Mouse (Mus musculus) midbrain, embryonic 13.5 days (tissue): ENCODE results near the gene Lclat1. TPM values are rescaled to one million over a fixed set of nuclear protein-coding genes. Genes with fewer than 3 reads are reported as not detected.

Experiments used
- ATAC-seq: fragments of 200-750 bp; cut with Nextera tagmentation; 2 replicates; pipeline ENCODE4 v1.8.0; 2017; ENCODE audit warnings: mild to moderate bottlenecking, moderate TSS enrichment, moderate library complexity
- H3K27ac ChIP-seq: fragments of 300-500 bp; sonication (generic); 2 replicates; pipeline ENCODE4 v1.5.1; 2015; ENCODE audit warnings: inconsistent platforms, mild to moderate bottlenecking, moderate library complexity
- H3K27me3 ChIP-seq: fragments of 300-500 bp; sonication (generic); 2 replicates; pipeline ENCODE4 v1.6.1; 2015; ENCODE audit warnings: mild to moderate bottlenecking, inconsistent platforms
- H3K36me3 ChIP-seq: fragments of 300-500 bp; sonication (generic); 2 replicates; pipeline ENCODE4 v1.6.1; 2015; ENCODE audit warnings: mild to moderate bottlenecking, inconsistent platforms
- H3K4me1 ChIP-seq: fragments of 300-500 bp; sonication (generic); replicated peaks from 2 replicates; pipeline ENCODE4 v1.6.1; 2015; ENCODE audit warnings: inconsistent platforms
- H3K4me2 ChIP-seq: fragments of 300-500 bp; sonication (generic); replicated peaks from 2 replicates; pipeline ENCODE4 v1.6.1; 2015; ENCODE audit warnings: moderate library complexity, mild to moderate bottlenecking, inconsistent platforms
- H3K4me3 ChIP-seq: fragments of 300-500 bp; sonication (generic); replicated peaks from 2 replicates; pipeline ENCODE4 v1.5.1; 2015; ENCODE audit warnings: mild to moderate bottlenecking, inconsistent platforms
- H3K9ac ChIP-seq: fragments of 300-500 bp; sonication (generic); replicated peaks from 2 replicates; pipeline ENCODE4 v1.6.1; 2015; ENCODE audit warnings: mild to moderate bottlenecking, inconsistent platforms
- H3K9me3 ChIP-seq: fragments of 300-500 bp; sonication (generic); 2 replicates; pipeline ENCODE4 v1.6.1; 2016; ENCODE audit warnings: mild to moderate bottlenecking, inconsistent platforms
- WGBS: fragments of 180-500 bp; shearing (Covaris S2); methylation state at CpG from one replicate; pipeline ENCODE4 v1.1.7; 2015; 5-methylcytosine and 5-hydroxymethylcytosine counted together
- polyA plus RNA-seq: library from polyadenylated mRNA; unstranded; fragments of >200 nt; fragmentation: Nextera tagmentation; extraction: Ambion mirVana; gene quantifications from 2 replicates; pipeline ENCODE4 v1.2.1, GENCODE M21; 2015

Gene Lclat1
- polyA plus RNA-seq, 1 experiment from 2014 or later, result 7.9 TPM

DNA sequence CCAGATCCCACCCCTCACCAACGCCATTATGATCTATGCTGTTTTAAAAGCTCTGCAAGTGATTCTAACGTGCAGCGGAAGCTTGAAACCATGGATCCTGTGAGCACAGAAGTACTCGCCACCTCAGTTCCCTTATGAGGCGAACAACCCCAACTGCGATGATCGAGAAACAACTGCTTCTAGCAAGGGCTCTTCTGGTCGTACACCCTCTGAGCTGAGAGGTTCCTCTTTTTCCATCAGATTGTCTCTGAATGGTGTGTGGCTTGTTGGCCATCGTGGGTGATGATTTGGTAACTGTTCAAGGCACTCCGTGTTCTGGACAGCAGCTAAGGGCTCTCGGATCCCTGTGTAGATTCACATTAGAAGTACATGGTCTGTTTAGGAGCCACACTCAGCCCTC is 12.7 kb upstream of the Lclat1 start:
- 89% methylated on average over 11 of the region's 11 CpGs for WGBS
- no peaks in the 10 kb centered on the region for H3K9me3 ChIP-seq
- no peak overlapping the region for H3K4me2 ChIP-seq
- no peak overlapping the region for H3K4me3 ChIP-seq
- H3K27ac ChIP-seq, result no peak overlapping the region
- peaks cover 4% of the 10 kb centered on the region; the same call in 1 of the 2 replicates for H3K4me1 ChIP-seq
- no peak overlapping the region for H3K9ac ChIP-seq
- ATAC-seq, result no peak
- H3K36me3 ChIP-seq, result no peaks in the 10 kb centered on the region
- peaks cover 10% of the 10 kb centered on the region for H3K27me3 ChIP-seq

DNA sequence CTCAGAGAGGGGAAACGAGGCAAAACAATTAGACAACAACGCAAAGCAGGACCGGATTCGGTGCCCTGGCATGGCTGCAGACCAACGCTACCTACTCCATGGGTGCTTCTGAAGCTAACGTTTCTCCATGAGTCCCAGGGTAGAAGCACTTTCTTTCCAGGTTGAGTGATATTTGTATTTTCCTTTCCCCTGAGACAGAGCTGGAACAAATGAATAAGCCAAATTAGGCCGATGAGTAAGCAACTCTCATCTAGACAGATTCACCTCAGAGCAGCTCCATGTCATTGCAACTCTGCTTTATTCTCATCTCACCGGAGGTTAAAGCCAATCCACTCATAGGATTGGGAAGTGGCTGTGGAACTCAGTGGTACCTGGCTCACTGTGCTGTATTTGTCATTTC is 12.2 kb upstream of the Lclat1 start:
- Histone ChIP-seq H3K4me2 (no peak overlapping the region), H3K27me3 (peaks cover 10% of the 10 kb centered on the region), H3K4me1 (peaks cover 4% of the 10 kb centered on the region; the same call in 1 of the 2 replicates), H3K27ac (no peak overlapping the region), H3K9me3 (no peaks in the 10 kb centered on the region), H3K9ac (no peak overlapping the region), H3K36me3 (no peaks in the 10 kb centered on the region), H3K4me3 (no peak overlapping the region)
- no peak for ATAC-seq
- WGBS, result 89% methylated on average over 8 of the region's 8 CpGs

DNA sequence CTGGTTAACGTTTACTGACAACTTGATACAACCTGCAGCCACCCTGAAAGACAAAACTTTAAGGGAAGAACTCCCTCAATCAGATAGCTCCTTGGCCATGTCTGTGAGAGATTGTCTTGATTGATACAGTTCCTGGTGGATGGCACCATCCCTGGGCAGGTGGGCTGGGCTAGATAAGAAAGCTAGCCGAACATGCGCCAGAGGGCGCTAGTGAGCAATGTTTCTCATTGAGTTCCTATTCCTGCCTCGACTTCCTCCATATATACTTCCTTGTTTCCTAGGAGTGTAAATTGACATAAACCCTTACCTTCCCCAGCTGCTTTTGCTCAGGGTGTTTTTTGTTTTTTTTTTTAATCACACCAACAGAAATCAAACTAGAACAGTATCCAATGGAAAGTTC is 11.3 kb upstream of the Lclat1 start:
- Histone ChIP-seq H3K27me3 (peaks cover 10% of the 10 kb centered on the region), H3K36me3 (no peaks in the 10 kb centered on the region), H3K9me3 (no peaks in the 10 kb centered on the region), H3K4me1 (peaks cover 4% of the 10 kb centered on the region; the same call in 1 of the 2 replicates), H3K4me3 (no peak overlapping the region), H3K27ac (no peak overlapping the region), H3K4me2 (no peak overlapping the region), H3K9ac (no peak overlapping the region)
- no peak for ATAC-seq
- WGBS, result 41% methylated on average over 5 of the region's 5 CpGs

DNA sequence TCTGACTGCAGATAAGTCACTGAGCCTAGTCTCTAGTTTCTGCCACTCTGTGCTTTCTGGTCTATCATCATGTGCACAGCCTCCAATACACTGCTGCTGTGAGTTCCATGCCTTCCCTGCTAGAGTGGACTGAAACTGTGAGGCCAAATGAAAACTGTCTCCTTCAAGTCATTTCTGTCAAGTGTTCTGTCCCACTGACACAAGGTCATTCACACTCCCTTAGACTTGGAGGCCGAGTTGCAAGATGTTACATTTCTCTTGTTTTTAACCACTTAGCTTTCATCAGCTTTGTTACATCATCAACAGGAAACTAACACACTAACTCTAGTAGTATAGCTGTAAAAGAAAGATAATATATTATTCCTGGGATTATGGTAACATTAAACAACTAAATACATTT is 9.1 kb upstream of the Lclat1 start:
- Histone ChIP-seq H3K4me1 (peaks cover 4% of the 10 kb centered on the region; the same call in 1 of the 2 replicates), H3K4me3 (no peak overlapping the region), H3K9me3 (no peaks in the 10 kb centered on the region), H3K27ac (no peak overlapping the region), H3K27me3 (peaks cover 4% of the 10 kb centered on the region; the same call in 1 of the 2 replicates), H3K9ac (no peak overlapping the region), H3K4me2 (no peak overlapping the region), H3K36me3 (no peaks in the 10 kb centered on the region)
- 82% methylated on average over 1 of the region's 1 CpGs for WGBS
- no peak for ATAC-seq

DNA sequence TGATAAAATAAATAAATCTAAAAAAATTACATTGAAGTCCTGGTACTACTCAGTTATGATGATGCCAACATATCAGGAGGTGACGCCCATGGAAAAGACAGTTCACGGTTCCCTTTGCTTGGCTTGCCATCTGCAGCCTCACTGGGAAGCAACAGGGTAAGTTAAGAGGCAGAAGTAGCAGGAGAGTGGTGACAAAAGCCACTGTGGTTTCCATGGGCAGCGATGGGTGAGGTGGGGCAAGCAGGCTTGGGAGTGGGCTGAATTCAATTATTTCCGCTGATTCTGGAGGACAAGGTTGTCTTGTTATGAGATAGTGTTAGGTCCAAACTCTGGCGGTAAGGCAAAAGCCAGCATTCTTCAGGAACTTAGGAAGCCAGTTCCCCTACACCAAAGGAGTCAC is 7.4 kb upstream of the Lclat1 start:
- H3K9ac ChIP-seq, result no peak overlapping the region
- ATAC-seq, result no peak
- H3K4me1 ChIP-seq, result no peaks in the 10 kb centered on the region
- no peaks in the 10 kb centered on the region; the same call in 1 of the 2 replicates for H3K27me3 ChIP-seq
- no peak overlapping the region for H3K27ac ChIP-seq
- no peak overlapping the region for H3K4me2 ChIP-seq
- no peaks in the 10 kb centered on the region for H3K36me3 ChIP-seq
- H3K4me3 ChIP-seq, result no peak overlapping the region
- 90% methylated on average over 5 of the region's 5 CpGs for WGBS
- no peaks in the 10 kb centered on the region for H3K9me3 ChIP-seq

DNA sequence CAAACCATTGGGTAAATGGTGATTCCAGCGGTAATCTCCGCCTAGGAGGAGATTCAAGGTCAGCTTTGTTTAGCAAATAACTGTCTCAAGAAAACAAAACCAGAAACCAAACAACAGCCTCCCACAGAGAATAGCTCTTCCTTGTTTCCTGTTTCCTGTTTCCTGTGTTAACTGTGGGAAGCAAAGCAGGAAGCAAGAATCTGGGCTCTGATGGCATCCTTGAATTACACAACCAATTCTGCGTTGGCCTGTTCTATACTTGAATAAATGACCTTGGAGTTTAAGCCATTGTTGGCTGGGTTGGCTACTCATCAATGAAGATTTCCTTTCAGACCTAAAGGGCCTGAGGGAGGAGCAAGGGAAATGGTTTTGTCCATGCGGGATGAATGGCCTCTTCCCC is 5.2 kb upstream of the Lclat1 start:
- Histone ChIP-seq H3K27me3 (no peaks in the 10 kb centered on the region; the same call in 1 of the 2 replicates), H3K4me3 (no peak overlapping the region), H3K4me1 (no peaks in the 10 kb centered on the region), H3K9ac (no peak overlapping the region), H3K4me2 (no peak overlapping the region), H3K36me3 (no peaks in the 10 kb centered on the region), H3K9me3 (no peaks in the 10 kb centered on the region), H3K27ac (no peak overlapping the region)
- no peak for ATAC-seq
- WGBS, result 90% methylated on average over 4 of the region's 4 CpGs

DNA sequence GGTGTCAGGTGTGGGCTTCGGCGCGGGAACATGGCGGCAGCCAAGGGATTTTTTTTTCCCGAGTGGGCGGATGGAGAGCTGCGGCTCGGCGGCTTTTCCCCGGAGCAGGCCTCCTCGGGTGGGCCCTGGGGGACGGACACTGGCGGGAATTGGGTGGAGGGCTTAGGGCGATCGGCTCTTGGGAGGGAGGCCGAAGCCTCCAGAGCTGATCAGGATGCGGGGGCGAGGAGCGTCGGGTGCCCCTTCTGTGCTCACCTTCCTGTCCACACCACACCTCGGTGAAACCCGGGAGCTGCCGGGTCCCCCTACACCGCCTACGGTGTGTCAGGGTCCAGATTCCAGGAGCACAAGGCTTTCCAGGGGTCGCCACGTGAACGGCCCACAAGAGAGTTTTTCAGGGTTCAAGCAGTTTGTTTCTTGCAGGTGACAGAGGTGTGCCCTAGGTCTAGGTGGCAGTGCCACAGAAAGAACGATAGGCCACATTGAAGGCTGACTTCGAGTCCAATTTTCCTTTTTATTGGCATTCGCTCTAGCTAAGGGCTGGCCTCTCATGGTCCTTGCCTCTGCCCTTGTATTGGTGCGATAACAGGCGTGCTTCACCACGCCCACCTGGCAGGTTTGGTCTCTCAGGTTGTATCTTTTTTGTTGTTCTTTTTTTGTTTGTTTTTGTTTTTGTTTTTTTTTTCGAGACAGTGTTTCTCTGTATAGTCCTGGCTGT is 544 bp downstream of the Lclat1 start:
- Histone ChIP-seq H3K9me3 (no peaks in the 10 kb centered on the region), H3K27ac (0 out of 2 replicates have a peak overlapping the region, but pooled peaks have one; percentile 60), H3K4me1 (peaks cover 14% of the 10 kb centered on the region), H3K4me2 (peak overlapping the region; percentile 82), H3K9ac (peak overlapping the region; percentile 86), H3K4me3 (peak overlapping the region; percentile 84), H3K27me3 (no peaks in the 10 kb centered on the region), H3K36me3 (no peaks in the 10 kb centered on the region)
- peak; percentile 84; the same call in 1 of the 2 replicates for ATAC-seq
- 8% methylated on average over 35 of the region's 35 CpGs for WGBS

DNA sequence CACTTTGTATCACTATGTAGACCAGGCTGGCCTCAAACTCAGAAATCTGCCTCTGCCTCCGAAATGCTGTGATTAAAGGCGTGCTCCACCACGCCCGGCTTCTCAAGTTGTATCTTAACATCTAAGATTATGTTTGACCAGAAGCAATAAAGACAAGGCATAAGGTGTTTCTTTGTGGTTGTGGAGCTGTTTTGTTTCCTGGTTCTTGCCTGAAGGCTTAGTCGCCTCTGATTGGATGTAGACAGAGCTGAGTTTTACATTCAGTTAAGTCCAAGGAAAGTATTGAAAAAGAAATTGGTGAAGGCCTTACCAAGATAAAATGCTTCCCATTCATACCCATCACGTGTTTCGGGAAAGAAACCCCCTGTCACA is 1.1 kb downstream of the Lclat1 start:
- Histone ChIP-seq H3K4me3 (peak overlapping the region; percentile 84), H3K27me3 (no peaks in the 10 kb centered on the region), H3K9ac (peak overlapping the region; percentile 86), H3K4me1 (peaks cover 14% of the 10 kb centered on the region), H3K4me2 (peak overlapping the region; percentile 82), H3K9me3 (no peaks in the 10 kb centered on the region), H3K36me3 (no peaks in the 10 kb centered on the region), H3K27ac (no peak overlapping the region)
- 90% methylated on average over 7 of the region's 7 CpGs for WGBS
- no peak for ATAC-seq

DNA sequence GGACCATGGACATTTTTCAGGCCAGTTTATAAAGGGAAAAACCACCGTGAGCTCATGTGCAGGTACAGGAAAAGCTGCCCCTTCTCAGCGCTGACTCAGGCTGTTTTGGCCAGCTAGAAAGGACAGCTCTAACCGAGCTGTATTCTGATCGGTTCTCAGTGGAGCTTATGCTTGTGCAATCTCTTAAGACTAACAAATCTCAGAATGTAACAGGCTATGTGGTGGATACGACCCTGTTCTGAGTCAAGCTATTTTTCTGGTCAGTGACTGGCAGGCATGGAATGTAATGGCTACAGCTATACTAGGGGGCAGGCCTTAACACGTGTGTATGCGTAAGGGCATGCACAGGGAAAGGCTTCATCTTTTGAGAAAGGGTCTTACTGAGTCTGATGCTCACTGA is 4.3 kb downstream of the Lclat1 start:
- 76% methylated on average over 7 of the region's 7 CpGs for WGBS

DNA sequence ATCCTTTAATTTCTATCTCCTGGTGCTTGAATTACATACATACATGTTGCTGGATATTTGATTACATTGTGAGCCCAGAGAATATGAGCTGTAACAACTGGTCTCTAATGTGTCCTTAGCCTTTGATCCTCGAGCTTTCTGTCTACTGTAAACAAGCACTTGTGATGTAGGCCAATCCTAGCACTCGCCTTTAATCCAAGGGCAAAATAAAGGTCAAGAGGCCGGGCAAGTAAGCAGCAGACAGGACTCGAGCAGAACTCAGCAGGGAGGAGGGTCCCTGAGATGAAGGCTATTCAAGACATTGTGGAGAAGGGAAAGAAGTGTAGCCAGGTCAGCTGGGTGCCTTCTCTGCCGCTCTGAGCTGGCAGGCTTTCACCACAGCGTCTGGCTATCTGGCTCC is 4.8 kb downstream of the Lclat1 start:
- no peaks in the 10 kb centered on the region for H3K36me3 ChIP-seq
- no peak overlapping the region for H3K4me3 ChIP-seq
- H3K9me3 ChIP-seq, result no peaks in the 10 kb centered on the region
- no peak overlapping the region for H3K27ac ChIP-seq
- WGBS, result 14% methylated on average over 6 of the region's 6 CpGs
- H3K4me2 ChIP-seq, result no peak overlapping the region
- no peaks in the 10 kb centered on the region for H3K27me3 ChIP-seq
- no peak overlapping the region for H3K9ac ChIP-seq
- peaks cover 14% of the 10 kb centered on the region for H3K4me1 ChIP-seq
- no peak for ATAC-seq

More for the DNA sequence above, 4.3 kb downstream of the Lclat1 start:
- Histone ChIP-seq H3K36me3 (no peaks in the 10 kb centered on the region), H3K4me3 (no peak overlapping the region), H3K4me2 (no peak overlapping the region), H3K9me3 (no peaks in the 10 kb centered on the region), H3K27me3 (no peaks in the 10 kb centered on the region), H3K9ac (no peak overlapping the region), H3K27ac (no peak overlapping the region), H3K4me1 (peaks cover 14% of the 10 kb centered on the region)
- no peak for ATAC-seq

DNA sequence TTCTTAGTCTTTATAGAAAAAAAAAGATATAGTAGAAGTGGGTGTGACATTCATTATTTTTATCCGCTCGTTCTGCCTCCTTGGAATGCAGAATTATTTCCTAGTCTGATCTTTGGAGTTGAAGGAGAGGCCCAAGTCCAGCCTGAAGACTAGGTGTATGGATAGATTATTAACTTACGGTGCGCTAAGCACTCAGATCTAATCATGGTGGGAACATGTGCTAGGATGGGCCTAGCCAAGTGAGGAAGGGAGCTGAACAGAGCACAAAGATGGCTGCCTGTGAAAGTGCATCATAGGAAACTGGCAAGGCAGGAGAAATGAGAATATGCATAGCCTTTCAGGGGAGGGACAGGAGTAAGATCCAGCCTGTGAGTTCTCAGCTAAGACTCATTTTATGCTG is 5.4 kb downstream of the Lclat1 start:
- no peak for ATAC-seq
- no peak overlapping the region for H3K27ac ChIP-seq
- H3K27me3 ChIP-seq, result no peaks in the 10 kb centered on the region
- no peaks in the 10 kb centered on the region for H3K36me3 ChIP-seq
- H3K9me3 ChIP-seq, result no peaks in the 10 kb centered on the region
- peaks cover 14% of the 10 kb centered on the region for H3K4me1 ChIP-seq
- no peak overlapping the region for H3K9ac ChIP-seq
- WGBS, result 97% methylated on average over 4 of the region's 4 CpGs
- H3K4me3 ChIP-seq, result no peak overlapping the region
- no peak overlapping the region for H3K4me2 ChIP-seq

DNA sequence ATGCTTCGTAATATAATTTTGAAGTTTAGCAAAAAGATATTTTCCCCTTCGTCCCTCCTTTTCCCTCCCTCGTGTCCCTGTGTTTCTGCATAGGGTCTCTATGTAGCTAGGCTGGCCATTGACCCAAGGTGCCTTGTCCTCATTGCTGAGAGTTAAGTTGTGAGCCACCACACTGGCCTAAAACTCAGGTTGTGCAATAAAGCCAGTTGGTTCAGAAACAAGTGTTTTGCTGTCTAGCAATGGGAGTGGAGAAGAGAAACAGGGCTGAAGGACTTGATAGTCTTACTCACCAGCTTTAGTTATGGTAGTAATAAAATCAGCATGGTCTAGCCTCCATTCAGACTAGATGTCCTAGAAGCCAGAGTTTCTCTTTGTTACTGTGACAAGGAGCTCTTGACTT is 10.3 kb downstream of the Lclat1 start:
- ATAC-seq, result no peak
- no peak overlapping the region for H3K27ac ChIP-seq
- 94% methylated on average over 3 of the region's 3 CpGs for WGBS
- no peak overlapping the region for H3K4me2 ChIP-seq
- H3K9me3 ChIP-seq, result no peaks in the 10 kb centered on the region
- H3K4me1 ChIP-seq, result no peaks in the 10 kb centered on the region
- H3K27me3 ChIP-seq, result no peaks in the 10 kb centered on the region
- no peaks in the 10 kb centered on the region for H3K36me3 ChIP-seq
- no peak overlapping the region for H3K4me3 ChIP-seq
- H3K9ac ChIP-seq, result no peak overlapping the region

DNA sequence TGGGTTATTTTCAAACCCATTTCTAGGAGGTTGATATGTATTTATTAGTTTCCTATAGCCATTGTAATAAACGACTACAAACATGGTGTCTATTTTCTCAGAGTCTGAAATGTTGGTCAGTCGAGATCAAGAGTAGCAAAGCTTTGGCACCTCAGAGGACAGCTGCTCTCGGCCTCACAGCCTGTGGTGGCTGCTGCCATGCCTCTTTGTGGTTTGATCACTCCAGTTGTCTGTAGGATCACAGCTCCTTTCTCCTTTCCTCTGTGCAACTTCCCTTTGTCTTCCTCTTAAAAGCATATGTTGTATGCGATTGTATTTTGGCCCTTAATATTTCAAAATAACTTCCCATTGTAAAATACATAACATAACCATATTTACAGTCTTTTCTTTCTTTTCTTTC is 10.9 kb downstream of the Lclat1 start:
- ATAC-seq, result no peak
- H3K27me3 ChIP-seq, result no peaks in the 10 kb centered on the region
- no peaks in the 10 kb centered on the region for H3K9me3 ChIP-seq
- no peak overlapping the region for H3K4me2 ChIP-seq
- no peaks in the 10 kb centered on the region for H3K36me3 ChIP-seq
- no peak overlapping the region for H3K4me3 ChIP-seq
- no peak overlapping the region for H3K27ac ChIP-seq
- no peaks in the 10 kb centered on the region for H3K4me1 ChIP-seq
- 85% methylated on average over 4 of the region's 4 CpGs for WGBS
- no peak overlapping the region for H3K9ac ChIP-seq
